8 mouse cellular contexts compared by ENCODE assay signal in the genomic region with DNA sequence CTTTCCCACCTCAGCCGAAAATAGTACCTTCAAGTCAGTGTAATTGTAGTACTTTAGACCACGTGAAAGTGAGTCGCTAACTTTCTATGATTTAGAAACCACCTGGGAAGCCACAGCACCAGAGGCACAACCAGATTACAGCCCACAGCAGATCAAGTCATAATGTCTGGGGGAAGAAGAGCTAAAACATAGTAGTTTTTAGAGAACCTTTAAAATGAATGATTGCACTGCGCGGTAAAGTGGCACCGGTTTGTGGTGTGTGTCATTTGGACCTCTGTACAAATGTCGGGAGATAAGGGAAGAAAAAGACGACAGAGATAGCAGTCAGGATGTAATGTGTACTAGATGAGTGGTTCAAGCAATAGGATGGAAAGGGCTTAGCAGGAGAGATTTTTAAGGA. TPM values are rescaled to one million over a fixed set of nuclear protein-coding genes. Genes with fewer than 3 reads are reported as not detected.
DNase-seq lines count a peak whose midpoint lies in the region; ATAC-seq and TF ChIP-seq lines count a peak whose summit lies in the region.

No protein-coding gene starts in this region.

- 6% methylated on average over 8 of the region's 8 CpGs for WGBS in lung, embryonic 15.5 days
- 9% methylated on average over 8 of the region's 8 CpGs for WGBS in limb, embryonic 14.5 days
- 1% methylated on average over 8 of the region's 8 CpGs for WGBS in small intestine, adult 2 months

- TF ChIP-seq POLR2A in limb, embryonic 14.5 days (IDR thresholded peaks at IDR 0.05; ENCODE audit: borderline replicate concordance, extremely low read depth, insufficient read depth, insufficient read length): no peak
- TF ChIP-seq POLR2A in small intestine, adult 2 months (IDR thresholded peaks at IDR 0.05; ENCODE audit: low read depth, low read length): no peak

- H3K4me3 ChIP-seq in lung, embryonic 15.5 days: peak overlapping the region; percentile 64
- peak overlapping the region; percentile 82 for H3K4me3 ChIP-seq in erythroblast, embryonic 14.5 days (replicated peaks)
- peak overlapping the region; percentile 54 for H3K4me3 ChIP-seq in limb, embryonic 14.5 days (replicated peaks; ENCODE audit: low read length)
- peak overlapping the region; percentile 100 for H3K4me3 ChIP-seq in small intestine, adult 2 months (ENCODE audit: low read depth, low read length)

- no peak for TF ChIP-seq CTCF in small intestine, adult 2 months (IDR thresholded peaks at IDR 0.05; ENCODE audit: extremely low read depth, insufficient read length, insufficient replicate concordance, low read depth, low read length)

- H3K9me3 ChIP-seq in lung, embryonic 15.5 days: no peaks in the 10 kb centered on the region
- no peaks in the 10 kb centered on the region for H3K9me3 ChIP-seq in erythroblast, embryonic 14.5 days (ENCODE audit: control insufficient read depth, low read length)
- H3K9me3 ChIP-seq in limb, embryonic 14.5 days (ENCODE audit: control insufficient read depth, low read length): no peaks in the 10 kb centered on the region

- H3K4me1 ChIP-seq in lung, embryonic 15.5 days: peaks cover 4% of the 10 kb centered on the region
- H3K4me1 ChIP-seq in erythroblast, embryonic 14.5 days (ENCODE audit: control insufficient read depth): peaks cover 9% of the 10 kb centered on the region
- H3K4me1 ChIP-seq in limb, embryonic 14.5 days (ENCODE audit: control insufficient read depth, insufficient read depth, low read length): peaks cover 4% of the 10 kb centered on the region; the same call in 1 of the 2 replicates
- no peaks in the 10 kb centered on the region for H3K4me1 ChIP-seq in small intestine, adult 2 months (ENCODE audit: control insufficient read depth, insufficient read depth, insufficient read length, low read length)

- peak overlapping the region; percentile 56 for H3K4me2 ChIP-seq in lung, embryonic 15.5 days
- H3K4me2 ChIP-seq in limb, embryonic 14.5 days (replicated peaks; ENCODE audit: low read depth, low read length, severe bottlenecking): peak overlapping the region; percentile 60

- H3K27me3 ChIP-seq in lung, embryonic 15.5 days: no peaks in the 10 kb centered on the region
- no peaks in the 10 kb centered on the region; the same call in 1 of the 2 replicates for H3K27me3 ChIP-seq in erythroblast, embryonic 14.5 days (ENCODE audit: control insufficient read depth)
- no peaks in the 10 kb centered on the region for H3K27me3 ChIP-seq in limb, embryonic 14.5 days (ENCODE audit: control insufficient read depth, insufficient read depth, low read length)
- no peaks in the 10 kb centered on the region for H3K27me3 ChIP-seq in small intestine, adult 2 months (ENCODE audit: control insufficient read depth, insufficient read depth, low read length)

- peak overlapping the region; percentile 43 for H3K9ac ChIP-seq in lung, embryonic 15.5 days
- H3K9ac ChIP-seq in limb, embryonic 14.5 days (ENCODE audit: low read depth, low read length, severe bottlenecking): peak overlapping the region; percentile 55

- ATAC-seq in lung, embryonic 15.5 days (ENCODE audit: borderline replicate concordance, extremely low read depth, low FRiP score, low TSS enrichment): no peak
- no peak for ATAC-seq in limb, embryonic 14.5 days (ENCODE audit: low FRiP score, low read depth)

- H3K27ac ChIP-seq in lung, embryonic 15.5 days: peak overlapping the region; percentile 29; the same call in 1 of the 2 replicates
- H3K27ac ChIP-seq in limb, embryonic 14.5 days (replicated peaks; ENCODE audit: low read depth, low read length): no peak overlapping the region
- H3K27ac ChIP-seq in small intestine, adult 2 months (ENCODE audit: insufficient read depth, low read depth, low read length): no peak overlapping the region

- peaks cover 12% of the 10 kb centered on the region; the same call in 1 of the 2 replicates for H3K36me3 ChIP-seq in lung, embryonic 15.5 days
- peaks cover 33% of the 10 kb centered on the region for H3K36me3 ChIP-seq in erythroblast, embryonic 14.5 days (ENCODE audit: control insufficient read depth)
- peaks cover 4% of the 10 kb centered on the region; the same call in 1 of the 2 replicates for H3K36me3 ChIP-seq in limb, embryonic 14.5 days (ENCODE audit: control insufficient read depth, insufficient read depth, low read length)
- peaks cover 5% of the 10 kb centered on the region; the same call in 1 of the 2 replicates for H3K36me3 ChIP-seq in small intestine, adult 2 months (ENCODE audit: control insufficient read depth, insufficient read depth, low read length)

- DNase-seq in lung, postnatal 36 days: no peak
- no peak for DNase-seq in limb, embryonic 14.5 days (ENCODE audit: low spot score)
- DNase-seq in right cerebral cortex, postnatal 4 days: no peak
- no peak for DNase-seq in adrenal gland, postnatal 36 days
- no peak for DNase-seq in layer of hippocampus, adult 8-10 months (ENCODE audit: low spot score in 2 of 2)

RNA-seq across cellular contexts. Expression of gene Pbdc1, which starts 0.5 kb away (rescaled TPM):
- 65.7 and 66.6 TPM in 2 replicates for polyA plus RNA-seq in lung, embryonic 15.5 days (2015; fragmentation: Nextera tagmentation; extraction: Ambion mirVana)
- 1.1 and 1.2 TPM in 2 replicates for polyA plus RNA-seq in erythroblast, embryonic 14.5 days (2012)
- 24.1 and 25.0 TPM in 2 replicates for polyA plus RNA-seq in limb, embryonic 14.5 days (2012; rRNA removed)
- 50.7 and 68.4 TPM in 2 replicates for polyA plus RNA-seq in limb, embryonic 14.5 days (2014; fragmentation: Nextera tagmentation; extraction: Ambion mirVana)
- 1.1 and 1.6 TPM in 2 replicates for polyA plus RNA-seq in small intestine, adult 2 months (2012; rRNA removed)
- 10 to 100 TPM; 18.0 to 23.8 TPM for total RNA-seq in adrenal gland, postnatal 36 days (2021)
- 10 to 100 TPM; 18.3 to 20.6 (median 19.2) TPM for total RNA-seq in layer of hippocampus, adult 8-10 months (2022)

RNA-seq across cellular contexts. Expression of gene Magee1, which starts 40.1 kb away (rescaled TPM):
- polyA plus RNA-seq in lung, embryonic 15.5 days (2015; fragmentation: Nextera tagmentation; extraction: Ambion mirVana): 16.5 and 17.5 TPM in 2 replicates
- polyA plus RNA-seq in erythroblast, embryonic 14.5 days (2012): 0.02 and 0.07 TPM in 2 replicates
- 19.3 and 23.9 TPM in 2 replicates for polyA plus RNA-seq in limb, embryonic 14.5 days (2012; rRNA removed)
- polyA plus RNA-seq in limb, embryonic 14.5 days (2014; fragmentation: Nextera tagmentation; extraction: Ambion mirVana): 15.3 and 18.2 TPM in 2 replicates
- 1.8 and 2.2 TPM in 2 replicates for polyA plus RNA-seq in small intestine, adult 2 months (2012; rRNA removed)
- 10 to 100 TPM; 11.6 to 12.0 TPM for total RNA-seq in adrenal gland, postnatal 36 days (2021)
- 100 to 1,000 TPM; 145 to 147 (median 145) TPM for total RNA-seq in layer of hippocampus, adult 8-10 months (2022)
